Mouse (Mus musculus) midbrain, postnatal 0 days (tissue): ENCODE data around the gene Rtf2. TPM values are rescaled to one million over a fixed set of nuclear protein-coding genes. Genes with fewer than 3 reads are reported as not detected.

Experiments
- ATAC-seq: fragments of 200-750 bp; cut with Nextera tagmentation; 2 replicates; pipeline ENCODE4 v1.8.0; 2017; ENCODE audit warnings: moderate number of reproducible peaks, mild to moderate bottlenecking, moderate TSS enrichment, moderate library complexity; ENCODE audit not compliant: low FRiP score
- DNase-seq: peaks from one replicate; pipeline ENCODE4 v3.0.0-alpha.2; 2015; ENCODE audit warnings: low spot score
- H3K27ac ChIP-seq: fragments of 300-500 bp; sonication (generic); 2 replicates; pipeline ENCODE4 v1.5.1; 2014; ENCODE audit warnings: low read depth, mild to moderate bottlenecking, low read length, mixed read lengths
- H3K27me3 ChIP-seq: fragments of 300-500 bp; sonication (generic); 2 replicates; pipeline ENCODE4 v1.6.1; 2014; ENCODE audit warnings: low read length, control low read depth, mixed read lengths; ENCODE audit not compliant: insufficient read depth
- H3K36me3 ChIP-seq: fragments of 300-500 bp; sonication (generic); 2 replicates; pipeline ENCODE4 v1.6.1; 2014; ENCODE audit warnings: low read length, control low read depth, mixed read lengths; ENCODE audit not compliant: insufficient read depth
- H3K4me1 ChIP-seq: fragments of 300-500 bp; sonication (generic); 2 replicates; pipeline ENCODE4 v1.6.1; 2014; ENCODE audit warnings: mild to moderate bottlenecking, control low read depth, antibody characterized with exemption, low read length, mixed read lengths; ENCODE audit not compliant: insufficient read depth
- H3K4me2 ChIP-seq: fragments of 300-500 bp; sonication (generic); 2 replicates; pipeline ENCODE4 v1.6.1; 2014; ENCODE audit warnings: low read depth, mild to moderate bottlenecking, low read length, mixed read lengths; ENCODE audit not compliant: poor library complexity, severe bottlenecking
- H3K4me3 ChIP-seq: fragments of 300-500 bp; sonication (generic); 2 replicates; pipeline ENCODE4 v1.5.1; 2014; ENCODE audit warnings: low read depth, mild to moderate bottlenecking, low read length, moderate library complexity
- H3K9ac ChIP-seq: fragments of 300-500 bp; sonication (generic); replicated peaks from 2 replicates; pipeline ENCODE4 v1.6.1; 2014; ENCODE audit warnings: mild to moderate bottlenecking, low read length, moderate library complexity, mixed read lengths; ENCODE audit not compliant: poor library complexity, severe bottlenecking
- H3K9me3 ChIP-seq: fragments of 300-500 bp; sonication (generic); 2 replicates; pipeline ENCODE4 v1.6.1; 2016; ENCODE audit warnings: low read length, control low read depth
- CTCF ChIP-seq: IDR thresholded peaks from 2 replicates; pipeline ENCODE4 v1.5.1; 2016; ENCODE audit warnings: antibody characterized with exemption, mild to moderate bottlenecking
- WGBS: fragments of 180-500 bp; shearing (Covaris S2); extraction: QIAGEN DNeasy Blood & Tissue Kit; methylation state at CpG from one replicate; pipeline ENCODE4 v1.1.7; 2014; 5-methylcytosine and 5-hydroxymethylcytosine counted together
- polyA plus RNA-seq: library from polyadenylated mRNA; unstranded; fragments of >200 nt; fragmentation: Nextera tagmentation; extraction: Ambion mirVana; gene quantifications from 2 replicates; pipeline ENCODE4 v1.2.1, GENCODE M21; 2015
- total RNA-seq: library from RNA; depleted of rRNA; stranded (reverse); fragments of >200 nt; gene quantifications from 2 replicates; pipeline ENCODE4 v1.2.3, GENCODE M21; 2014

The Rtf2 gene
- total and polyA plus RNA-seq, 2 experiments from 2014 or later: 67.0 to 85.0 TPM

- no peak for DNase-seq
- no peak overlapping the region for H3K4me3 ChIP-seq
- TF ChIP-seq CTCF: no peak
- no peak for ATAC-seq
- no peaks in the 10 kb centered on the region for H3K36me3 ChIP-seq
- no peaks in the 10 kb centered on the region for H3K4me1 ChIP-seq
- H3K27me3 ChIP-seq: no peaks in the 10 kb centered on the region
- H3K9ac ChIP-seq: no peak overlapping the region
- no peaks in the 10 kb centered on the region for H3K9me3 ChIP-seq
- 91% methylated on average over 5 of the region's 5 CpGs for WGBS
- no peak overlapping the region for H3K4me2 ChIP-seq
- H3K27ac ChIP-seq: no peak overlapping the region
Measured at GRCm38 (mm10) chr2:172416876-172417275, 23.5 kb upstream of the Rtf2 start.

GRCm38 (mm10) chr2:172418208-172418607 is 22.1 kb upstream of the Rtf2 start:
- WGBS: 83% methylated on average over 5 of the region's 5 CpGs

DNA sequence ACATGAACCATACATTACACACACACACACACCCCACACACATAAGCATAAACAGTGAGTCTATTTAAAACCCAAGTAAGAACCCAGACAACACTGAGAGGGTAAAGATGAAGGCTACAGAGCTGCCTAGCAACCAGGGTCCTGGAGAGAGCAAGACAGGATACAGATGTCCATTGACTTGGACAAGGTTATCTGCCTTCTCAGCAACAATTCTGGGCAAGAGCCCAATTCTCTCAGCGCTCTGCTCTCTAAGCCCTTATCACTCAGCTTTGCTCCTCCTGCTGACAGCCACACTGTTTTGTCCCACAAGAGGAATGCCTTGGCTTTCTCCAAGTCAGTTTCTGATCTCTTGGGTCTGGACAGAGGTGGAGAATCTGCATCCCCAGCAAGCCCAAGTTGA is 9.7 kb upstream of the Rtf2 start:
- H3K4me2 ChIP-seq: no peak overlapping the region
- peaks cover 8% of the 10 kb centered on the region for H3K27me3 ChIP-seq
- no peak for ATAC-seq
- no peak for DNase-seq
- no peaks in the 10 kb centered on the region for H3K36me3 ChIP-seq
- no peak for TF ChIP-seq CTCF
- H3K9ac ChIP-seq: no peak overlapping the region
- no peak overlapping the region for H3K27ac ChIP-seq
- WGBS: 100% methylated on average over 1 of the region's 1 CpGs
- no peaks in the 10 kb centered on the region for H3K9me3 ChIP-seq
- H3K4me1 ChIP-seq: no peaks in the 10 kb centered on the region
- no peak overlapping the region for H3K4me3 ChIP-seq

More at GRCm38 (mm10) chr2:172418208-172418607, 22.1 kb upstream of the Rtf2 start:
- no peak for TF ChIP-seq CTCF
- no peak overlapping the region for H3K9ac ChIP-seq
- no peaks in the 10 kb centered on the region for H3K27me3 ChIP-seq
- ATAC-seq (no peak), DNase-seq (no peak)
- H3K27ac ChIP-seq: no peak overlapping the region
- H3K9me3 ChIP-seq: no peaks in the 10 kb centered on the region
- no peak overlapping the region for H3K4me3 ChIP-seq
- no peaks in the 10 kb centered on the region for H3K36me3 ChIP-seq
- H3K4me2 ChIP-seq: no peak overlapping the region
- no peaks in the 10 kb centered on the region for H3K4me1 ChIP-seq

GRCm38 (mm10) chr2:172433746-172434145 is 6.6 kb upstream of the Rtf2 start:
- Histone ChIP-seq H3K9me3 (no peaks in the 10 kb centered on the region), H3K27me3 (peaks cover 5% of the 10 kb centered on the region), H3K9ac (no peak overlapping the region), H3K27ac (no peak overlapping the region), H3K4me1 (no peaks in the 10 kb centered on the region), H3K4me3 (no peak overlapping the region), H3K4me2 (no peak overlapping the region), H3K36me3 (no peaks in the 10 kb centered on the region)
- DNase-seq (no peak), ATAC-seq (no peak)
- 51% methylated on average over 5 of the region's 5 CpGs for WGBS
- TF ChIP-seq CTCF: no peak

DNA sequence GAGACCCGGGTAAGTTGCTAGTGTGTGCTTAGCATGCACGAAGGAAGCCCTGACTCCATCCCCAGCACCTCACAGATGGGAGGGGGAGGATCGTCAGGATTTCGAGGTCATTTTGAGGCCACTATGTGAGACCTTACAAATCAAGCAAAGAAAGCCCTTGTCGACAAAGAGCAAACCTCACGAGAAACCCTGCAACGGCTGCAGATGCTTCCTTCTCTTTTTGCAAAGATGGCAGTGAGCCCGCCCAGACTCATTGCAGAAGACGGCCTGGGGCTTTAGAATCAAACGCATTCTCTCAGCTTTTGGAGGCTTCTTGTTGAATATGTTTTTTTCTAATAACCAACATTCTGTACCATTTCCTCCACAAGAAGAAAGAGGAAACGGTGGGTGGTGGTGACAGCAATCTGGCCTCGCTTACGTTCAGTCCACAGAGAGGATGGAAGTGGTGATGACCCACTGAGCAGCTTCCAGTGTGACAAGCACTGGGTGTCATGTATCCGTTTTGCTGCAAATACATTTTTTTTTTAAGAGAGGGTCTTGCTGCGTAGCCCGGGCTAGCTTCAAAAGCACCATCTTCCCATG is 2.9 kb upstream of the Rtf2 start:
- peaks cover 11% of the 10 kb centered on the region; the same call in 1 of the 2 replicates for H3K4me1 ChIP-seq
- ATAC-seq (no peak), DNase-seq (no peak)
- no peak overlapping the region for H3K9ac ChIP-seq
- no peaks in the 10 kb centered on the region for H3K36me3 ChIP-seq
- TF ChIP-seq CTCF: no peak
- WGBS: 73% methylated on average over 16 of the region's 16 CpGs
- H3K9me3 ChIP-seq: no peaks in the 10 kb centered on the region
- peaks cover 5% of the 10 kb centered on the region; the same call in 1 of the 2 replicates for H3K27me3 ChIP-seq
- no peak overlapping the region for H3K4me2 ChIP-seq
- H3K4me3 ChIP-seq: no peak overlapping the region
- no peak overlapping the region for H3K27ac ChIP-seq

GRCm38 (mm10) chr2:172440640-172441005 is 267 bp downstream of the Rtf2 start:
- Histone ChIP-seq H3K36me3 (peaks cover 7% of the 10 kb centered on the region), H3K27ac (peak overlapping the region; percentile 57; the same call in 1 of the 2 replicates), H3K9me3 (no peaks in the 10 kb centered on the region), H3K4me3 (peak overlapping the region; percentile 74), H3K4me1 (peaks cover 11% of the 10 kb centered on the region; the same call in 1 of the 2 replicates), H3K4me2 (peak overlapping the region; percentile 92), H3K9ac (peak overlapping the region; percentile 79), H3K27me3 (no peaks in the 10 kb centered on the region)
- no peak for TF ChIP-seq CTCF
- ATAC-seq (peak; percentile 42), DNase-seq (no peak)
- WGBS: under 1% methylated on average over 21 of the region's 21 CpGs
